Mouse (Mus musculus): ENCODE measurements at regions not wholly inside any gene's neighbourhood (a gene's known extent, or its start where the extent isn't known, plus 50 kb on each side); places are given as distances from the start of the nearest gene placed in this dataset.

DNA sequence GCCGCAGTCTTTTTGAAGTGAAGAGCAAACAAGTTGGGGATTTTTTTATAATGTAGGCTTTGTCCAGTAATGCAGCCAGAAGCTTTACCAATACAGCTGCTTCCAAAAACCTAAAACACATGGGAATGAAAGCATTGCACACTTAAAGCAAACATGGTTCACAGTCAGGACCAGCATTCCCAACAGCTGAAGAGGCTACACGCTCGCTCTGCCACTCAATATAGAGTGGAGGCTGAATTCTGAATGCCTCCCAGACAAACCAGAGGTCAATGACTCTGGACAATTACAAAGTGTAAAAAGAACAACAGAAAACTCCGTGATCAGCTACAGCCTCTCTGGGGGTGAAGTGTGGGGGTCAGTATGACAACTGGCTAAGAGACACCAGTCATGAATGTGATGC, 416.1 kb downstream of the Efna5 start:
- Histone ChIP-seq H3K36me3 (ENCODE audit: control insufficient read depth, insufficient read depth) (no peaks in the 10 kb centered on the region), H3K4me3 (no peak overlapping the region), H3ac (ENCODE audit: control insufficient read depth, insufficient read length) (no peak overlapping the region), H3K4me2 (ENCODE audit: low read depth) (no peak overlapping the region), H3K27me3 (ENCODE audit: control insufficient read depth, insufficient read depth, insufficient read length) (no peaks in the 10 kb centered on the region), H3K79me2 (ENCODE audit: control insufficient read depth, insufficient read depth) (no peaks in the 10 kb centered on the region)
- TF ChIP-seq TCF12 (IDR thresholded peaks at IDR 0.05; ENCODE audit: insufficient read depth, poor library complexity, severe bottlenecking) (no peak), REST (IDR thresholded peaks at IDR 0.05; ENCODE audit: insufficient read depth, insufficient read length) (no peak), MYOD1 (IDR thresholded peaks at IDR 0.05; ENCODE audit: control insufficient read depth in 1 of 3, insufficient read length in 2 of 3, low read depth in 2 of 3) (no peak), MYOG (IDR thresholded peaks at IDR 0.05; ENCODE audit: control insufficient read depth in 1 of 3, insufficient read depth in 1 of 3, insufficient read length in 2 of 3, low read depth in 2 of 3) (no peak), POLR2A (IDR thresholded peaks at IDR 0.05; ENCODE audit: insufficient read length, low read depth) (no peak), TCF3 (IDR thresholded peaks at IDR 0.05; ENCODE audit: insufficient read length, low read depth) (no peak), MAX (IDR thresholded peaks at IDR 0.05; ENCODE audit: low read depth) (no peak), USF1 (IDR thresholded peaks at IDR 0.05; ENCODE audit: low read depth) (no peak), CEBPB (IDR thresholded peaks at IDR 0.05; ENCODE audit: insufficient read depth, poor library complexity, severe bottlenecking) (no peak), SRF (IDR thresholded peaks at IDR 0.05; ENCODE audit: control insufficient read depth, insufficient read length, low read depth) (no peak), E2F4 (IDR thresholded peaks at IDR 0.05; ENCODE audit: insufficient read depth) (no peak), POLR2AphosphoS2 (IDR thresholded peaks at IDR 0.05; ENCODE audit: insufficient read length, low read depth) (no peak)

DNA sequence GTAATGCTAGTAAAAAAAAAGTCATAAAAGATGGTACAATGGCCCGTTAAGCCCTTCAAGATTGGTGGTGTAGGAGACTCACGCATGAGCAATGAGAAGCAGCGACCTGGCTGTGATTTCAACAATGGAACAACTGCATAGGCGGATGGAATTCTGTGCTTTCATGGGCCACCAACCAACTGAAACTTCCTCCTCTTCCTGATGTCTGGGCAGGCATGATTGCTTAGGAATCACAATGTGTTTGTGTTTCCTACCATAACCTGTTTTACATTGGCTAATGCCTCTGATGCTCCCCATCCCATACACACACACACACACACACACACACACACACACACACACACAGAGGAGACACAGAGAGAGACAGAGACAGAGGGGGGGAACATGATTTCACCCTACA, 416.9 kb downstream of the Efna5 start:
- Histone ChIP-seq H3K4me3 (no peak overlapping the region), H3K36me3 (ENCODE audit: control insufficient read depth, insufficient read depth) (no peaks in the 10 kb centered on the region), H3K4me2 (ENCODE audit: low read depth) (no peak overlapping the region), H3K27me3 (ENCODE audit: control insufficient read depth, insufficient read depth, insufficient read length) (no peaks in the 10 kb centered on the region), H3K79me2 (ENCODE audit: control insufficient read depth, insufficient read depth) (no peaks in the 10 kb centered on the region), H3ac (ENCODE audit: control insufficient read depth, insufficient read length) (no peak overlapping the region)
- no peak for TF ChIP-seq MYOG (IDR thresholded peaks at IDR 0.05; ENCODE audit: control insufficient read depth in 1 of 3, insufficient read depth in 1 of 3, insufficient read length in 2 of 3, low read depth in 2 of 3)
- TF ChIP-seq MAX (IDR thresholded peaks at IDR 0.05; ENCODE audit: low read depth) = no peak
- no peak for TF ChIP-seq CEBPB (IDR thresholded peaks at IDR 0.05; ENCODE audit: insufficient read depth, poor library complexity, severe bottlenecking)

DNA sequence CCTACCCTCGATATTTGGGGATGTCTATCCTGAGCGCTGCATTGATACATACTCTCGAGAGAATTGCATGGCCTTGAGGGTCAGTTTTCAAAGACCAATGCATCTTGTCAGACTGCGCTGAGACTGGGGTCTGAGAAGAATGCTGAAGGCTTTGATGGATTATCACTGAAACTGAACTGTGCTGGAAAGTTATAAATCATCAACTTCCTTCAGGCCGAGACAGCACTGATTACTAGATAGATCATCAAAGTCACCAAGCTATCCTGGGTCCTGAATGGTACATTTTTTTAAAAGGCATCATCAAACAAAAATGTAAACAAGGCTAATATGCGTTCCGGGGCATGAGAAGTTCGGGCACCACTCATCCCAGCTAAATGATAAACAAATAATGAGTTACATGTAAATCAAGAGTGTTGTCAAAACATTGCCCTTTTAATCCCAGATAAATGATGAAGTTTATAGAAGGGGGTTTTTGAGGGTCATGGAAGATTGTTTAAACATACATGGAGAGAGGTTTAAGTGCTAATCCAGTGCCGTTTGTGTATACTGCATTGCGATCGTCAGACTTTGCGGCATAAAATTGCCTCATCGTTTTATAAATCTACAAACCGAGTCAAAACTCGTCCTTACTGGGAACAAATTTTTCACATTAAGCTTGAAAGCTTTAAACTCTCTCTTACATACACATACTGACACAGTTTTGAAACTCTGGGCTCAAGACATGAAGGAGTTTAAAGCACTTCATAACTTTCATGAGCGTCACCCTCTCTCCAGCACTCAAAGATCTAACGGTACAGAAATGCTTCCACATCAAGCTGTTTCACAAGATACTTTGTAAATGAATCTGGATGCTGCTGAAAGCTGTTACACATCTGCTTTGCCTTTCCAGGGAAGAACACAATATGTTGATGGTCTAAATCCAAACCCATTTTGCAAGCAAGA, 419.5 kb downstream of the Efna5 start:
- H3K4me3 ChIP-seq = no peak overlapping the region
- no peaks in the 10 kb centered on the region for H3K79me2 ChIP-seq (ENCODE audit: control insufficient read depth, insufficient read depth)
- H3ac ChIP-seq (ENCODE audit: control insufficient read depth, insufficient read length) = no peak overlapping the region
- no peaks in the 10 kb centered on the region for H3K36me3 ChIP-seq (ENCODE audit: control insufficient read depth, insufficient read depth)
- no peak overlapping the region for H3K4me2 ChIP-seq (ENCODE audit: low read depth)
- TF ChIP-seq MAX (IDR thresholded peaks at IDR 0.05; ENCODE audit: low read depth) (no peak), CEBPB (IDR thresholded peaks at IDR 0.05; ENCODE audit: insufficient read depth, poor library complexity, severe bottlenecking) (no peak), E2F4 (IDR thresholded peaks at IDR 0.05; ENCODE audit: insufficient read depth) (no peak), POLR2A (IDR thresholded peaks at IDR 0.05; ENCODE audit: insufficient read length, low read depth) (no peak), SRF (IDR thresholded peaks at IDR 0.05; ENCODE audit: control insufficient read depth, insufficient read length, low read depth) (no peak), MYOG (IDR thresholded peaks at IDR 0.05; ENCODE audit: control insufficient read depth in 1 of 3, insufficient read depth in 1 of 3, insufficient read length in 2 of 3, low read depth in 2 of 3) (no peak), POLR2AphosphoS2 (IDR thresholded peaks at IDR 0.05; ENCODE audit: insufficient read length, low read depth) (no peak), TCF12 (IDR thresholded peaks at IDR 0.05; ENCODE audit: insufficient read depth, poor library complexity, severe bottlenecking) (no peak), USF1 (IDR thresholded peaks at IDR 0.05; ENCODE audit: low read depth) (no peak), TCF3 (IDR thresholded peaks at IDR 0.05; ENCODE audit: insufficient read length, low read depth) (no peak), REST (IDR thresholded peaks at IDR 0.05; ENCODE audit: insufficient read depth, insufficient read length) (no peak), MYOD1 (IDR thresholded peaks at IDR 0.05; ENCODE audit: control insufficient read depth in 1 of 3, insufficient read length in 2 of 3, low read depth in 2 of 3) (no peak)
- no peaks in the 10 kb centered on the region for H3K27me3 ChIP-seq (ENCODE audit: control insufficient read depth, insufficient read depth, insufficient read length)

DNA sequence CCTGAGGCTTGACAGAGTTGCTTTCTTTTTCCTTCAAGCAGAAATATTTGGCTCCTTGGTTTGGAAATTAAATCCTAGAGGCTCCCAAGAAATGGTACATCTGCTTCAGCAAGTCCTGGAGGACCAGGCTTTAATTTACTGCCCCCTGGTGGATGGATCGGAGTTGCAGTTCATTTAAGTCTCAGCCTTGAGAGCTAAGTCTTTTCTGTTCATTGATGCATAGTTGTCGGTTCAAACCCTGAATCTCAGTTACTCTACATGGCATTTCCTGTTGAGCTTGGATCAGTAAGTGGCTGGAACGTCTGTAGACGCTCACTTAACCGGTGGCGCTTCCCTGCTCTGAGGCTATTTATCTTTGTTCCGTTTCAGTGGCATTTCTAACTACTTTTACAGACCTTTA, 422.2 kb downstream of the Efna5 start:
- H3K79me2 ChIP-seq (ENCODE audit: control insufficient read depth, insufficient read depth) = no peaks in the 10 kb centered on the region
- no peak overlapping the region for H3K4me3 ChIP-seq
- no peaks in the 10 kb centered on the region for H3K36me3 ChIP-seq (ENCODE audit: control insufficient read depth, insufficient read depth)
- H3ac ChIP-seq (ENCODE audit: control insufficient read depth, insufficient read length) = no peak overlapping the region
- H3K27me3 ChIP-seq (ENCODE audit: control insufficient read depth, insufficient read depth, insufficient read length) = no peaks in the 10 kb centered on the region
- TF ChIP-seq MYOD1 (IDR thresholded peaks at IDR 0.05; ENCODE audit: control insufficient read depth in 1 of 3, insufficient read length in 2 of 3, low read depth in 2 of 3) = no peak
- no peak for TF ChIP-seq CEBPB (IDR thresholded peaks at IDR 0.05; ENCODE audit: insufficient read depth, poor library complexity, severe bottlenecking)
- no peak overlapping the region for H3K4me2 ChIP-seq (ENCODE audit: low read depth)

DNA sequence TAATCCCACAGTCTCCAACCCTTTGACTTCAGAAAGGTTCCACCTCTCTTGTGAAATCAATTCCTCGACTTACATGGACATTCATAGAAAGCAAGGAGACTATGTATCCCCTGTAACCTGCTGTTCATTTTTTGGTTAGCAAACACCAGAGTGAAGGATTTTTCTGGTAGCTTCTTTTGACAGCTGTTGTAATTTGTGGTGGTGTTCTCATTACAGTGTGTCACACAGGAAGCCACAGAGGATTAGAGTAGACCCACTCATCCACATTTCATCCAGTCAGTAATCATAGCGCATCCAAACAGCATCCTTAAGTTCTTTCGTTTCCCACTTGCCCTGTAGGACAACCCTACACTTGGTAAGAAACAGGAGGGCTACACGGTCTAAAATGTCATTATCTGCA, 443.1 kb downstream of the Efna5 start:
- TF ChIP-seq TCF12 (IDR thresholded peaks at IDR 0.05; ENCODE audit: insufficient read depth, poor library complexity, severe bottlenecking) (peak; percentile 23), POLR2AphosphoS2 (IDR thresholded peaks at IDR 0.05; ENCODE audit: insufficient read length, low read depth) (no peak), MYOD1 (IDR thresholded peaks at IDR 0.05; ENCODE audit: control insufficient read depth in 1 of 3, insufficient read length in 2 of 3, low read depth in 2 of 3) (peak in 1 of 3 experiments; percentile 32), SRF (IDR thresholded peaks at IDR 0.05; ENCODE audit: control insufficient read depth, insufficient read length, low read depth) (no peak), MYOG (IDR thresholded peaks at IDR 0.05; ENCODE audit: control insufficient read depth in 1 of 3, insufficient read depth in 1 of 3, insufficient read length in 2 of 3, low read depth in 2 of 3) (peak in 1 of 3 experiments; percentile 16), REST (IDR thresholded peaks at IDR 0.05; ENCODE audit: insufficient read depth, insufficient read length) (no peak), CEBPB (IDR thresholded peaks at IDR 0.05; ENCODE audit: insufficient read depth, poor library complexity, severe bottlenecking) (0 out of 2 replicates have a peak, but pooled peaks have one; percentile 20), MAX (IDR thresholded peaks at IDR 0.05; ENCODE audit: low read depth) (no peak), E2F4 (IDR thresholded peaks at IDR 0.05; ENCODE audit: insufficient read depth) (no peak), POLR2A (IDR thresholded peaks at IDR 0.05; ENCODE audit: insufficient read length, low read depth) (no peak), TCF3 (IDR thresholded peaks at IDR 0.05; ENCODE audit: insufficient read length, low read depth) (no peak)
- Histone ChIP-seq H3K36me3 (ENCODE audit: control insufficient read depth, insufficient read depth) (no peaks in the 10 kb centered on the region), H3K4me3 (no peak overlapping the region), H3K79me2 (ENCODE audit: control insufficient read depth, insufficient read depth) (no peaks in the 10 kb centered on the region), H3K4me2 (ENCODE audit: low read depth) (peak overlapping the region; percentile 60), H3ac (ENCODE audit: control insufficient read depth, insufficient read length) (no peak overlapping the region), H3K27me3 (ENCODE audit: control insufficient read depth, insufficient read depth, insufficient read length) (no peaks in the 10 kb centered on the region)

Data from myocyte (in vitro differentiated cells).